Mouse (Mus musculus): ENCODE measurements around the gene Vmn1r63.
"Not testable (repeated sequence)": the region's sequence is repeated elsewhere in the genome, so short reads cannot be mapped to it uniquely, and the experiment has no call there.

Vmn1r63 gene

GRCm38 (mm10) chr7:5805345-5805744, at the start of gene Vmn1r63:
TSS of gene Vmn1r63 (minus strand) at chr7:5805445.
- not testable (repeated sequence) for DNase-seq

Data from cerebellum, postnatal 10 days (tissue).